Mouse (Mus musculus) thymus, adult 2 months (tissue): ENCODE results near the gene Zfp746. TPM values are rescaled to one million over a fixed set of nuclear protein-coding genes. Genes with fewer than 3 reads are reported as not detected.

Source experiments
- DNase-seq: peaks from one replicate; pipeline ENCODE4 v3.0.0; 2021
- H3K27ac ChIP-seq: fragments of 200-500 bp; 2 replicates; pipeline ENCODE4 v1.5.1; 2012; ENCODE audit warnings: low read length, control low read depth; ENCODE audit not compliant: control insufficient read depth, insufficient read depth
- H3K27me3 ChIP-seq: fragments of 200-500 bp; 2 replicates; pipeline ENCODE4 v1.6.1; 2012; ENCODE audit warnings: mild to moderate bottlenecking, low read length, moderate library complexity, mixed read lengths; ENCODE audit not compliant: control insufficient read depth, insufficient read depth
- H3K36me3 ChIP-seq: fragments of 200-500 bp; 2 replicates; pipeline ENCODE4 v1.6.1; 2012; ENCODE audit warnings: mild to moderate bottlenecking, low read length, moderate library complexity; ENCODE audit not compliant: control insufficient read depth, insufficient read depth
- H3K4me1 ChIP-seq: fragments of 200-500 bp; replicated peaks from 2 replicates; pipeline ENCODE4 v1.6.1; 2012; ENCODE audit warnings: low read length; ENCODE audit not compliant: control insufficient read depth, insufficient read depth
- H3K4me3 ChIP-seq: fragments of 200-500 bp; 2 replicates; pipeline ENCODE4 v1.5.1; 2012; ENCODE audit warnings: mild to moderate bottlenecking, low read length, control low read depth, moderate library complexity; ENCODE audit not compliant: control insufficient read depth, insufficient read depth
- CTCF ChIP-seq: fragments of 200-500 bp; IDR thresholded peaks from 2 replicates; pipeline ENCODE4 v1.5.1; 2012; ENCODE audit warnings: mild to moderate bottlenecking, control low read depth, low read length, moderate library complexity, borderline replicate concordance; ENCODE audit not compliant: control insufficient read depth, poor library complexity, insufficient read depth; ENCODE audit errors: extremely low read depth
- POLR2A ChIP-seq: fragments of 200-500 bp; IDR thresholded peaks from 2 replicates; pipeline ENCODE4 v1.6.1; 2012; ENCODE audit warnings: mild to moderate bottlenecking, low read length, control low read depth, moderate library complexity; ENCODE audit not compliant: control insufficient read depth, poor library complexity, insufficient read depth; ENCODE audit errors: extremely low read depth
- whole genome bisulfite sequencing: fragments of 180-500 bp; shearing (Covaris S2); methylation state at CpG from one replicate; pipeline ENCODE4 v1.1.7; 2018; 5-methylcytosine and 5-hydroxymethylcytosine counted together
- polyA plus RNA-seq: library from polyadenylated mRNA; depleted of rRNA; stranded (reverse); fragments of >200 nt; gene quantifications from 2 replicates; pipeline ENCODE4 v1.2.3, GENCODE M21; 2012

The Zfp746 gene
- polyA plus RNA-seq, 1 experiment: 52.5 TPM

GRCm38 (mm10) chr6:48047450-48048351, 38.7 kb downstream of the Zfp746 start:
- peak; percentile 5; the same call in 1 of the 2 replicates for TF ChIP-seq POLR2A
- TF ChIP-seq CTCF: 0 out of 2 replicates have a peak, but pooled peaks have one; percentile 23
- 11% methylated on average over 150 of the region's 150 CpGs for WGBS
- H3K4me3 ChIP-seq: peak overlapping the region; percentile 46
- peaks cover 13% of the 10 kb centered on the region for H3K4me1 ChIP-seq
- H3K27me3 ChIP-seq: no peaks in the 10 kb centered on the region
- no peak overlapping the region for H3K27ac ChIP-seq
- H3K36me3 ChIP-seq: peaks cover 17% of the 10 kb centered on the region
- DNase-seq: peak; percentile 35

GRCm38 (mm10) chr6:48047114-48047449, 39.3 kb downstream of the Zfp746 start:
- DNase-seq: no peak
- TF ChIP-seq POLR2A (no peak), CTCF (no peak)
- H3K27me3 ChIP-seq: no peaks in the 10 kb centered on the region
- H3K4me3 ChIP-seq: peak overlapping the region; percentile 46
- H3K4me1 ChIP-seq: peaks cover 13% of the 10 kb centered on the region
- H3K27ac ChIP-seq: no peak overlapping the region
- 14% methylated on average over 12 of the region's 12 CpGs for WGBS
- peaks cover 21% of the 10 kb centered on the region for H3K36me3 ChIP-seq

- H3K27me3 ChIP-seq: no peaks in the 10 kb centered on the region
- peaks cover 53% of the 10 kb centered on the region for H3K36me3 ChIP-seq
- TF ChIP-seq CTCF: no peak
- TF ChIP-seq POLR2A: no peak
- H3K4me3 ChIP-seq: no peak overlapping the region
- H3K27ac ChIP-seq: no peak overlapping the region
- DNase-seq: no peak
- no peaks in the 10 kb centered on the region for H3K4me1 ChIP-seq
These were observed 53.7 kb downstream of the Zfp746 start for GRCm38 (mm10) chr6:48032661-48033060.

GRCm38 (mm10) chr6:48025905-48026660, 60.3 kb downstream of the Zfp746 start:
- 95% methylated on average over 10 of the region's 10 CpGs for WGBS
- Histone ChIP-seq H3K4me1 (no peaks in the 10 kb centered on the region), H3K36me3 (peaks cover 54% of the 10 kb centered on the region), H3K27me3 (no peaks in the 10 kb centered on the region), H3K4me3 (no peak overlapping the region), H3K27ac (no peak overlapping the region)
- DNase-seq: no peak
- TF ChIP-seq CTCF (no peak), POLR2A (no peak)

- Histone ChIP-seq H3K4me1 (no peaks in the 10 kb centered on the region), H3K4me3 (no peak overlapping the region), H3K27me3 (no peaks in the 10 kb centered on the region), H3K27ac (no peak overlapping the region), H3K36me3 (peaks cover 51% of the 10 kb centered on the region)
- 97% methylated on average over 21 of the region's 21 CpGs for WGBS
- DNase-seq: no peak
- TF ChIP-seq CTCF (no peak), POLR2A (no peak)
These were observed 61.4 kb downstream of the Zfp746 start for GRCm38 (mm10) chr6:48024994-48025345.

- Histone ChIP-seq H3K27ac (no peak overlapping the region), H3K27me3 (no peaks in the 10 kb centered on the region), H3K4me1 (no peaks in the 10 kb centered on the region), H3K4me3 (no peak overlapping the region), H3K36me3 (peaks cover 49% of the 10 kb centered on the region)
- TF ChIP-seq POLR2A (no peak), CTCF (no peak)
- DNase-seq: no peak
- WGBS: 98% methylated on average over 43 of the region's 43 CpGs
These were observed 61.9 kb downstream of the Zfp746 start for GRCm38 (mm10) chr6:48024330-48024993.
